Mouse (Mus musculus): Measurements from ENCODE around the gene Aifm1. TPM values are rescaled to one million over a fixed set of nuclear protein-coding genes. Genes with fewer than 3 reads are reported as not detected.

The Aifm1 gene
- polyA plus RNA-seq (2017; shearing (Covaris generic)) = 30.2 TPM

GRCm38 (mm10) chrX:48513166-48513807 is at the start of gene Aifm1:
TSS of gene Aifm1 (minus strand) at chrX:48513563.

GRCm38 (mm10) chrX:48518808-48519548 is 5.6 kb upstream of the Aifm1 start, which contains the start of gene Rab33a:
TSS of gene Rab33a (plus strand) at chrX:48519285.

GRCm38 (mm10) chrX:48462754-48463507 is 50.4 kb downstream of the Aifm1 start, which contains the start of gene Elf4:
TSS of gene Elf4 (minus strand) at chrX:48463132.

Other genes with a start within 250 kb of the Aifm1 start
- gene Bcorl1, start 172.2 kb downstream of the Aifm1 start, polyA plus RNA-seq (2017; shearing (Covaris generic)) = 2.4 TPM
- gene Elf4, start 50.4 kb downstream of the Aifm1 start, polyA plus RNA-seq (2017; shearing (Covaris generic)) = 66.7 TPM
- 0.44 TPM for gene Rab33a, start 5.7 kb upstream of the Aifm1 start, polyA plus RNA-seq (2017; shearing (Covaris generic))
- gene Zfp280c, start 80.9 kb upstream of the Aifm1 start, polyA plus RNA-seq (2017; shearing (Covaris generic)) = 11.6 TPM
- gene Slc25a14, start 109.8 kb upstream of the Aifm1 start, polyA plus RNA-seq (2017; shearing (Covaris generic)) = 3.6 TPM
- not detected for gene Gpr119, start 160.9 kb upstream of the Aifm1 start, polyA plus RNA-seq (2017; shearing (Covaris generic))
- 16.0 TPM for gene Rbmx2, start 181.4 kb upstream of the Aifm1 start, polyA plus RNA-seq (2017; shearing (Covaris generic))

Measured in effector memory CD4-positive, alpha-beta T cell, adult 5 months (primary cell).